Mouse (Mus musculus): ENCODE measurements around the gene Rarres2. TPM values are rescaled to one million over a fixed set of nuclear protein-coding genes. Genes with fewer than 3 reads are reported as not detected.

Rarres2 gene
- polyA plus RNA-seq (2015; fragmentation: Nextera tagmentation; extraction: Ambion mirVana): 8.4 and 10.0 TPM in 2 replicates

DNA sequence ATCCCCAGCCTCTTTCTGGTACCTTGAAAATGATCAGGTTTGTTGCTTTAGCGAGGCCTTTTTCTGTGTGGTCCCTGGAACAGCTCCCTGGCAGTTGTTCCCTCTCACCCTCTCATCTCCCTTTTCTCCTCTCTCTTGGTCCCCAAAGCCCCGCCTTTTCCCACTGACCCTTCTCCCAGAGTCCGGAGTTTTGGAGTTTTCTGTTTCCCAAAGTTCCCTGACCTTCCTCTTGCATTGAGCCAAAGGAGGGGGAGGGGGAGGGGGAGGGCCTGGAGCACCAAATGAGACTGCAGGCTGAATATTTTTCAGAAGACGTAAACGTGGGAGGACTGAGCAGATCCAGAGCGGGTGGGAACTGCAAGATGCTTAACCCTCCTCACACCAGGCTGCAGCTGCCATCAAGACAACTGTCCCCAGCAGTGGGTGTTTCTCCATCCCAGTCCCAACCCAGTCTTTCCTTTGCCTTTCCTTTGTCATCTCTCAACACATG lies at the start of gene Rarres2:
TSS of gene Rarres2 (minus strand) at position 218 of the 490 bp plus-strand sequence.
- 40% methylated on average over 6 of the region's 6 CpGs for WGBS (ENCODE audit: insufficient replicate concordance)
- Histone ChIP-seq H3K27ac (no peak within 1 kb of the TSS), H3K4me2 (no peak within 1 kb of the TSS), H3K4me3 (replicated peaks) (no peak within 1 kb of the TSS), H3K9me3 (replicated peaks) (no peaks in the 10 kb centered on the region), H3K9ac (no peak within 1 kb of the TSS), H3K4me1 (replicated peaks) (peaks cover 13% of the 10 kb centered on the region), H3K27me3 (no peaks in the 10 kb centered on the region), H3K36me3 (no peaks in the 10 kb centered on the region)
- no peak for DNase-seq
- ATAC-seq (ENCODE audit: low read depth): no peak

DNA sequence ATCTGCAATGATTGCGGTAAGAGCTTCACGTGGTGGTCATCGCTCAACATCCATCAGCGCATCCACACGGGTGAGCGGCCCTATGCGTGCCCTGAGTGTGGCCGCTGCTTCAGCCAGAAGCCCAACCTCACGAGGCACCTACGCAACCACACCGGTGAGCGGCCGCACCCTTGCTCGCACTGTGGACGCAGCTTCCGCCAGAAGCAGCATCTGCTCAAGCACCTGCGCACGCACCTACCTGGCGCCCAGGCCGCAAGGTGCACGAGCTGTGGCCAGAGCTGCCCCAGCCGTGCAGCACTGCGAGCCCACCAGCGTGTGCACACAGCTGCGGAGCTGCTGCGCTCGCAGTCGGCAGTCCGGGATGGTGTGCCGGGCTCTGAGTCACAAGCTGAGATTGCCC lies 47.4 kb upstream of the Rarres2 start:
- WGBS (ENCODE audit: insufficient replicate concordance): 87% methylated on average over 30 of the region's 30 CpGs
- no peak for ATAC-seq (ENCODE audit: low read depth)
- H3K27me3 ChIP-seq: no peaks in the 10 kb centered on the region

DNA sequence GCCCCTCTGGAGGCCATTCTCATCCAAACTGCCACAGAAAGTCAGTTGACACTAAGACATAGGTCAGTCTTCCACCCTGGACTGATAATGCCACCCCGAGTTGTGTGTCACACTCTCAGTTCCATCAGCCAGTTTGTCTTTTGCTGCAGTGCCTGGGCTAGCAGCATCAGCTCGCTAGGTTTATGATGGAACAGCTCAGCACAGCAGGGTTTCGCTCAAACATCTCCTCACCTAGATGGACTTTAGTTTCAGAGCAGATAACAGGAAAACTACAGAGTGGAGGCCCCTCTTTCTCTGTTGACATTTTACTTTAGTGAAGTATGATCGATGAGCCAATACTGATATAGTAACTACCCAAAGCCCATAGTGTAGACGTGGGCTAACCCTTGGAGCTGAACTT lies 42.2 kb upstream of the Rarres2 start:
- peak; percentile 43; the same call in 1 of the 2 replicates for ATAC-seq (ENCODE audit: low read depth)
- no peak overlapping the region for H3K4me3 ChIP-seq (replicated peaks)
- peaks cover 12% of the 10 kb centered on the region for H3K36me3 ChIP-seq
- no peaks in the 10 kb centered on the region for H3K4me1 ChIP-seq (replicated peaks)
- no peaks in the 10 kb centered on the region for H3K9me3 ChIP-seq (replicated peaks)
- 63% methylated on average over 5 of the region's 5 CpGs for whole genome bisulfite sequencing (ENCODE audit: insufficient replicate concordance)
- H3K27ac ChIP-seq: no peak overlapping the region
- H3K4me2 ChIP-seq: no peak overlapping the region
- no peak overlapping the region for H3K9ac ChIP-seq
- DNase-seq: no peak
- H3K27me3 ChIP-seq: no peaks in the 10 kb centered on the region

More for the DNA sequence above, 47.4 kb upstream of the Rarres2 start:
- Histone ChIP-seq H3K27ac (no peak overlapping the region), H3K4me3 (replicated peaks) (no peak overlapping the region), H3K4me1 (replicated peaks) (no peaks in the 10 kb centered on the region), H3K9me3 (replicated peaks) (no peaks in the 10 kb centered on the region), H3K4me2 (no peak overlapping the region), H3K9ac (no peak overlapping the region), H3K36me3 (peaks cover 16% of the 10 kb centered on the region)
- DNase-seq: no peak

DNA sequence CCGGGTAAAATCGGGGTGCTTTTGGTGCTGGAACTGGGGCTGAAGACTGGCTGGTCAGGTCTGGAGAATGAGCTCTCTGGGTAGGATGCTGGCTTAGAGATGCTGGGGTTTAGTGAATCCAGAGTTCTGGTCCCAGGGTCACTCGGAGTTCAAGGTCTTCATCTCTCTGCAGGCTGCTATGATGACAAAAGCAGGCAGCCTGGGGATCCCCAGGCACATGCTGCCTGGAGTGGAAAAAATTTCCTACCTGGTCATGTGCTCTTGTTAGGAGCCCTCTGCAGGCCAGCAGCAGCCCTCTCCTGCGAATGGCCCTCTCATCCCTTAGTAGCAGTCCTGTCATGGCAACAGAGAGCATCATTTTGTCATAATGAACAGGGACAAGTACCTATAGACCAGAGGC lies 40.9 kb upstream of the Rarres2 start:
- no peak for DNase-seq
- Histone ChIP-seq H3K9ac (no peak overlapping the region), H3K27ac (no peak overlapping the region), H3K27me3 (no peaks in the 10 kb centered on the region), H3K4me2 (no peak overlapping the region), H3K36me3 (peaks cover 3% of the 10 kb centered on the region; the same call in 1 of the 2 replicates), H3K4me3 (replicated peaks) (no peak overlapping the region), H3K9me3 (replicated peaks) (no peaks in the 10 kb centered on the region), H3K4me1 (replicated peaks) (peaks cover 8% of the 10 kb centered on the region)
- no peak for ATAC-seq (ENCODE audit: low read depth)
- WGBS (ENCODE audit: insufficient replicate concordance): 64% methylated on average over 4 of the region's 4 CpGs

DNA sequence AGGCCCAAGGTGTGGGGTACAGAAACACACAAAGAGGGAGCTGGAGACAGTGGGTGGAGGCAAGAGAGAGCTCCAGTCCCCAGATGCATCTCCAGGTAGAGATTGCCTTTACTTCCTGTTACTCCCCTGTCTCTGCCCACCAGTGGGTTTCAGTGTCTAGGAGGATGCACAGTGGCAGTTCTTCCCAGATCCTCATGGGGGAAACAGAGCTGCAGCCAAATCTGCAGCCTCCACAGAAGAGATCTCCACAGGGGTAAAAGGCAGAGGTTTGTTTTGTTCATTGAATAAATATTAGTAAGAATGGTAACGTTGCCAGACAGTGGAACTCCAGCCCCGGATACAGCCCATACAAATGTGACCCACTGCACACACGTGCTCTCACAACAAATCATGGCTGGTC lies 38.1 kb upstream of the Rarres2 start:
- DNase-seq: no peak
- Histone ChIP-seq H3K27ac (no peak overlapping the region), H3K9me3 (replicated peaks) (no peaks in the 10 kb centered on the region), H3K9ac (no peak overlapping the region), H3K4me2 (no peak overlapping the region), H3K27me3 (no peaks in the 10 kb centered on the region), H3K4me3 (replicated peaks) (no peak overlapping the region), H3K36me3 (peaks cover 3% of the 10 kb centered on the region; the same call in 1 of the 2 replicates), H3K4me1 (replicated peaks) (peaks cover 8% of the 10 kb centered on the region)
- no peak for ATAC-seq (ENCODE audit: low read depth)
- WGBS (ENCODE audit: insufficient replicate concordance): 64% methylated on average over 3 of the region's 3 CpGs

DNA sequence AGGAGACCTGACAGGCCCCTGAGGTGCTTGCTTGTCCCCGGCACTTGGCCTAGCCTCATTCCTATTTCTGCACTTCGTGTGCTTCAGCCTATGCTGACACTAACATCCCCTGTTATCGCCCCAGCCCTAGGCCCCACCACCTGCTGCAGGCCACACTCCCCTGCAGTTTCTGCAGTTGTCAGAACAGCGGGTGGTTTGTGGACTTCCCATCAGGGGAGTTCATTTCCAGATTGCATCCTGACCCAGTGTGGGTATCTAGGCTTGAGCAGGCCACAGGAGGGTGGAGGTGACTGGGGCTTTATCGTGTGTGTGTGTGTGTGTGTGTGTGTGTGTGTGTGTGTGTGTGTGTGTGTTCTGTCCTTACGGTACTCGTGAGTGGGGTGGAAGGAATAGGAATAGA lies 36.9 kb upstream of the Rarres2 start:
- H3K9me3 ChIP-seq (replicated peaks): no peaks in the 10 kb centered on the region
- no peak overlapping the region for H3K27ac ChIP-seq
- peak; percentile 53 for ATAC-seq (ENCODE audit: low read depth)
- peaks cover 8% of the 10 kb centered on the region for H3K4me1 ChIP-seq (replicated peaks)
- 44% methylated on average over 7 of the region's 7 CpGs for WGBS (ENCODE audit: insufficient replicate concordance)
- H3K4me3 ChIP-seq (replicated peaks): no peak overlapping the region
- no peak overlapping the region for H3K9ac ChIP-seq
- H3K4me2 ChIP-seq: no peak overlapping the region
- no peaks in the 10 kb centered on the region for H3K27me3 ChIP-seq
- DNase-seq: no peak
- H3K36me3 ChIP-seq: peaks cover 3% of the 10 kb centered on the region; the same call in 1 of the 2 replicates

DNA sequence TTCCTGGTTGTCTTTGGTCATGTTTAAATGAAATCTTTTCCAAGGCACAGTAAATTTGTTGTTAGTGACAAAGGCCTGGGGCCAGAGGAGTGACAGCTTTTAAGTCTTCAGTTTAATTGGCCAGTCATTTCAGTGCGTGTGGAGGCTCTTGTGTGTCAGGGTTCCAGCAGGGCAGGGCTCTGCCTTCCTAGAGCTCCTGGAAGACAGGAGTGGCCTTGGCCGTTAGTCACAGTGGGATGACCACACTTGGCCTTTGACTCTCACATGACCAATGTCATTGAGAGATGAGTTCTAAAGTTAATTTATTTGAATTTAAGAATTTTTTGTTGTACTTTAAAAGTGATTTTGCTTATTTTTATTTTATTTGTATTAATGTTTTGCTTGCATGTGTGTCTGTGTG lies 35.5 kb upstream of the Rarres2 start:
- WGBS (ENCODE audit: insufficient replicate concordance): 79% methylated on average over 2 of the region's 2 CpGs
- DNase-seq (no peak), ATAC-seq (ENCODE audit: low read depth) (no peak)
- H3K27me3 ChIP-seq: no peaks in the 10 kb centered on the region
- H3K27ac ChIP-seq: no peak overlapping the region
- H3K9ac ChIP-seq: no peak overlapping the region
- peaks cover 10% of the 10 kb centered on the region for H3K4me1 ChIP-seq (replicated peaks)
- no peak overlapping the region for H3K4me3 ChIP-seq (replicated peaks)
- no peaks in the 10 kb centered on the region for H3K36me3 ChIP-seq
- no peaks in the 10 kb centered on the region for H3K9me3 ChIP-seq (replicated peaks)
- H3K4me2 ChIP-seq: no peak overlapping the region

DNA sequence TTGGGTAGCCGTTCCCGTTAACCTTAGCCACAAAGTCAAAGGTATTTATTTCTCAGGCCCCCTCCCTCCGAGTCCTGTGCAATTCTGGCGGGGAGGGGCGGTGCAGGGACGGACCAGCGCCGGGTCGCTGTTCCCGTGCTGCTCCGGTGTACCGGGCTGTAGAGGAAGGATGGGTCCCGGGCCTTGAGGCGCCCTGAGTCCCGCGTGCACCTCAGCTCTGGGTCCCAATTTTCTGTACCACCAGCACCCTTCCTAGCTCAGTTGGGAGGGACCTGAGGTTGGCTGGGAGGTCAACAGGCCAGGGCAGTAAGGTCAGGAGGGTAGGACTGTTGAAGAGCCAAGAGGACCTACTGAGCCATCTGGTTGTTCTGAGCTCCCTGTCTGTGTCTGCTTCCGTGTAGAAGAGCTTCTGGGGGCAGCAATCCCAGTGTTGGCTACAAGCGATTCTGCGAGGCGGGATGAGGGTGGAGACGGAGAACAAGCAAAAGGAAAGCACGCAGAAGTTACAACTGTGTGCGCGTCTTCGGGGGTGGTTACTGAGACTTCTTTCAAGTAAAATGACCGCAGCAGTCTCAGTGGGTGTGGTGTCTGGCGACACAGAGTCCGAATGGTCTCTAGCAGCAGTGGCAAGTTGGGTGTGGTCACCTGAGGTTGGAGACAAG lies 29.6 kb upstream of the Rarres2 start:
- peaks cover 30% of the 10 kb centered on the region for H3K36me3 ChIP-seq
- peak; percentile 65 for ATAC-seq (ENCODE audit: low read depth)
- peak overlapping the region; percentile 75 for H3K27ac ChIP-seq
- H3K4me3 ChIP-seq (replicated peaks): peak overlapping the region; percentile 72
- no peaks in the 10 kb centered on the region for H3K27me3 ChIP-seq
- H3K4me2 ChIP-seq: peak overlapping the region; percentile 95
- DNase-seq: peak; percentile 20
- peaks cover 45% of the 10 kb centered on the region for H3K4me1 ChIP-seq (replicated peaks)
- WGBS (ENCODE audit: insufficient replicate concordance): 2% methylated on average over 28 of the region's 28 CpGs
- peaks cover 1% of the 10 kb centered on the region; the same call in 1 of the 2 replicates for H3K9me3 ChIP-seq (replicated peaks)
- peak overlapping the region; percentile 72 for H3K9ac ChIP-seq

DNA sequence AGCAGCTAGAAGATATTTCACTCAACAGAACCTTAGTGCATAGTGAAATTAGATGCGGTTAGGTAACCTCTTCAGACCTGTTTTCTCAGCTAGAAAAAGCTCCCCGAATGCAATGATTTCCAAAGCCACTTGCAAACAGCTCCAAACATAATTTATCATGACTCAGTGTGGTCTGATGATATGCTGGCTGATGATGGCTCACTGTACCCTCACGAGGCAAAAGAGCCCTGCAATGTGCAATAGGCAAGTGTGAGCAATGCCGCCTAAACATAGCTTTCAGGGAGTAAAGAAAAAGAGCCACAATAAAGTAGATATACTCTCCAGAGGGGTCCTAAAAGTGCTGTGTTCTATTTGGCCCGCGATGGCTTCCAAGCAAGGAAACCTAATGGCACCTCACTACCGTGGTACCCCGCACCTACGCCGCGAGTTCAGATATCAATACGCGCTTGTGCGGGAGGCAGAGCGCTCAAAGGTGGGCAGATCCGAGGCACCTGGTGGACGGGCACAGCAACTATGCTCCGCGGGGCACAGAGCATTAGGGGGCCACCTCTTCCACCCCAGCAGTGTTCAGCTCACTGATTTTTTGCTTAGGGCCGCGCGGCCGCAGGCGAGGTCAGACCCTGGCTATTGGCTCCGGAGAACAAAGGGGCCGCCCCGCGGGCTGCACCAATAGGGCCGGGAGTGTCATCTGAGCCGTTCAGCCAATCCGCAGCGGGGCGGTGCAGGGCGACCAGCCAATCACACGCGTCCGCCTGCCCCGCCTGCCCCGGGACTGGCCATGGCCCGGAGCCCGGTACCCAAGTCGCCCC lies 28.9 kb upstream of the Rarres2 start, which contains the start of gene Zfp775:
TSS of gene Zfp775 (plus strand) at position 793 of the 809 bp plus-strand sequence.
- Histone ChIP-seq H3K9me3 (replicated peaks) (peaks cover 8% of the 10 kb centered on the region; the same call in 1 of the 2 replicates), H3K27ac (peak within 1 kb of the TSS; percentile 75), H3K4me3 (replicated peaks) (peak within 1 kb of the TSS; percentile 72), H3K4me1 (replicated peaks) (peaks cover 45% of the 10 kb centered on the region), H3K27me3 (no peaks in the 10 kb centered on the region), H3K4me2 (peak within 1 kb of the TSS; percentile 95), H3K36me3 (peaks cover 37% of the 10 kb centered on the region), H3K9ac (peak within 1 kb of the TSS; percentile 72)
- ATAC-seq (ENCODE audit: low read depth) (peak; percentile 99), DNase-seq (peak; percentile 90)
- 5% methylated on average over 42 of the region's 42 CpGs for WGBS (ENCODE audit: insufficient replicate concordance)

DNA sequence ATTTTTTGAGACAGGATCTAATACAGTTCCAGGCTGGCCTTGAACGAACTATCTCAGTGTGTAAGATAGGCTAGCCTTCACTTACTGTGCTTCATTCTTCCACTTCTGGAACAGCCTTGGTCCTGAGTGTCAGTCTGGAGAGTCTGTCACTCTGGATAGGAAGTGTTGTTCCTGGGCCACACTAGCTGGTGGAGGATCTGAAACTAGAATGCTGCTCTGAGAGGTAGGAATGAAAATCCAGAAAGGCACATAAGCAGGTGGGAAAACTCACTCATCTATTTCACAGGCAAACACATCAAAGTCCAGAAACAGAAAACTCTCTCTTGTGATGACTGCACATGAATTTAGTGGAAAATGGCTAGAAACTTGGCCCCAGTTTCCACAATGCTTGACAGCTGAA lies 28.0 kb upstream of the Rarres2 start:
- H3K4me2 ChIP-seq: peak overlapping the region; percentile 95; the same call in 1 of the 2 replicates
- no peak overlapping the region for H3K9ac ChIP-seq
- peaks cover 44% of the 10 kb centered on the region for H3K36me3 ChIP-seq
- H3K4me1 ChIP-seq (replicated peaks): peaks cover 45% of the 10 kb centered on the region
- 59% methylated on average over 1 of the region's 1 CpGs for WGBS (ENCODE audit: insufficient replicate concordance)
- H3K27ac ChIP-seq: no peak overlapping the region
- no peaks in the 10 kb centered on the region for H3K27me3 ChIP-seq
- H3K9me3 ChIP-seq (replicated peaks): peaks cover 12% of the 10 kb centered on the region; the same call in 1 of the 2 replicates
- DNase-seq (no peak), ATAC-seq (ENCODE audit: low read depth) (no peak)
- H3K4me3 ChIP-seq (replicated peaks): no peak overlapping the region

DNA sequence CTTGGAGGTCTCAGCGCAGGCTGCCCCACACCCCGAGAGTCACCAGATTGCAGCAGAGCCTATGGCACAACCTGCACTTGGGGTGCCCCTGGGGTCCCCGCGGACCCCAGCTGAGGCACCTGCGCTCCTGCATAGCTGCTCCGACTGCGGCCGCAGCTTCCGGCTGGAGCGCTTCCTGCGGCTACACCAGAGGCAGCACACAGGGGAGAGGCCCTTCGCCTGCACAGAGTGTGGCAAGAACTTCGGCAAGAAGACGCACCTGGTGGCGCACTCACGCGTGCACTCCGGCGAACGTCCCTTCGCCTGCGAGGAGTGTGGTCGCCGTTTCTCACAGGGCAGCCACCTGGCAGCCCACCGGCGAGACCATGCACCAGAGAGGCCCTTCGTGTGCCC lies 24.6 kb upstream of the Rarres2 start:
- Histone ChIP-seq H3K4me1 (replicated peaks) (peaks cover 59% of the 10 kb centered on the region), H3K27me3 (no peaks in the 10 kb centered on the region), H3K9me3 (replicated peaks) (peaks cover 12% of the 10 kb centered on the region; the same call in 1 of the 2 replicates), H3K9ac (no peak overlapping the region), H3K36me3 (peaks cover 47% of the 10 kb centered on the region), H3K4me3 (replicated peaks) (no peak overlapping the region), H3K27ac (no peak overlapping the region), H3K4me2 (no peak overlapping the region)
- DNase-seq (no peak), ATAC-seq (ENCODE audit: low read depth) (no peak)
- 91% methylated on average over 27 of the region's 27 CpGs for WGBS (ENCODE audit: insufficient replicate concordance)

All from liver, embryonic 13.5 days (tissue).